Mouse (Mus musculus): Measurements from ENCODE around the gene Cct2. TPM values are rescaled to one million over a fixed set of nuclear protein-coding genes. Genes with fewer than 3 reads are reported as not detected.

Cct2 gene
- polyA plus RNA-seq (2015; fragmentation: Nextera tagmentation; extraction: Ambion mirVana), result 115 and 127 TPM in 2 replicates

GRCm38 (mm10) chr10:117063254-117064021, at the start of gene Cct2:
TSS of gene Cct2 (minus strand) at chr10:117063814.
- H3K4me3 ChIP-seq (ENCODE audit: low read depth, low read length), result peak within 1 kb of the TSS; percentile 86
- WGBS (ENCODE audit: insufficient replicate concordance), result under 1% methylated on average over 68 of the region's 68 CpGs
- H3K9ac ChIP-seq (ENCODE audit: low read depth, low read length), result peak within 1 kb of the TSS; percentile 79
- peaks cover 7% of the 10 kb centered on the region; the same call in 1 of the 2 replicates for H3K4me1 ChIP-seq (ENCODE audit: control insufficient read depth, low read depth, low read length)
- H3K9me3 ChIP-seq (replicated peaks; ENCODE audit: control insufficient read depth, low read length), result no peaks in the 10 kb centered on the region
- H3K27ac ChIP-seq (ENCODE audit: low read length), result peak within 1 kb of the TSS; percentile 81
- H3K27me3 ChIP-seq (ENCODE audit: control insufficient read depth, insufficient read depth, low read depth, low read length), result no peaks in the 10 kb centered on the region
- H3K4me2 ChIP-seq (ENCODE audit: low read depth, low read length), result peak within 1 kb of the TSS; percentile 93
- ATAC-seq (ENCODE audit: low read depth), result peak; percentile 93
- peaks cover 32% of the 10 kb centered on the region for H3K36me3 ChIP-seq (ENCODE audit: control insufficient read depth, insufficient read depth)

DNA sequence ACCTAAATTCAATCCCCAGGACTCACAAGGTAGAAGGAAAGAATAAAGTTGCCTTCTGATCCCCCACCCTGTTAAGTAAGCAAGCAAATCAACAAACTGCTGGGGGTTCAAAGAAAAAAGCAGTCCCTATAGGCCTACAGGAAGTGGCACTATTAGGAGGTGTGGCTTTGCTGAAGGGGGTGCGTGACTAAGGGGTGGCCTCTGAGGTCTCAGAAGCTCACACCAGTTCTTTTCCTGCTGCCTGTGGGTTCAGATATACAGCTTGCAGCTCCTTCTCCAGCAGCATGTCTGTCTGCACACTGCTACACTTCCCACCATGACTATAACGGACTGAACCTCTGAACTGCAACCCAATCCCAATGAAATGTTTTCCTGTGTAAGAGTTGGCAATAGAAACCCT, 48.9 kb upstream of the Cct2 start:
- H3K27ac ChIP-seq (ENCODE audit: low read length), result peak overlapping the region; percentile 78
- peaks cover 60% of the 10 kb centered on the region for H3K4me1 ChIP-seq (ENCODE audit: control insufficient read depth, low read depth, low read length)
- H3K36me3 ChIP-seq (ENCODE audit: control insufficient read depth, insufficient read depth), result peaks cover 4% of the 10 kb centered on the region; the same call in 1 of the 2 replicates
- no peaks in the 10 kb centered on the region for H3K27me3 ChIP-seq (ENCODE audit: control insufficient read depth, insufficient read depth, low read depth, low read length)
- H3K4me2 ChIP-seq (ENCODE audit: low read depth, low read length), result peak overlapping the region; percentile 43
- peak overlapping the region; percentile 36 for H3K9ac ChIP-seq (ENCODE audit: low read depth, low read length)
- 7% methylated on average over 2 of the region's 2 CpGs for WGBS (ENCODE audit: insufficient replicate concordance)
- no peak overlapping the region for H3K4me3 ChIP-seq (ENCODE audit: low read depth, low read length)
- peak; percentile 86 for ATAC-seq (ENCODE audit: low read depth)
- no peaks in the 10 kb centered on the region for H3K9me3 ChIP-seq (replicated peaks; ENCODE audit: control insufficient read depth, low read length)

GRCm38 (mm10) chr10:117111455-117111854, 47.8 kb upstream of the Cct2 start:
- H3K4me1 ChIP-seq (ENCODE audit: control insufficient read depth, low read depth, low read length), result peaks cover 65% of the 10 kb centered on the region
- H3K9ac ChIP-seq (ENCODE audit: low read depth, low read length), result no peak overlapping the region
- peak overlapping the region; percentile 2 for H3K27ac ChIP-seq (ENCODE audit: low read length)
- 53% methylated on average over 7 of the region's 7 CpGs for WGBS (ENCODE audit: insufficient replicate concordance)
- no peaks in the 10 kb centered on the region for H3K9me3 ChIP-seq (replicated peaks; ENCODE audit: control insufficient read depth, low read length)
- no peak overlapping the region for H3K4me2 ChIP-seq (ENCODE audit: low read depth, low read length)
- H3K27me3 ChIP-seq (ENCODE audit: control insufficient read depth, insufficient read depth, low read depth, low read length), result no peaks in the 10 kb centered on the region
- ATAC-seq (ENCODE audit: low read depth), result no peak
- H3K36me3 ChIP-seq (ENCODE audit: control insufficient read depth, insufficient read depth), result peaks cover 4% of the 10 kb centered on the region; the same call in 1 of the 2 replicates
- no peak overlapping the region for H3K4me3 ChIP-seq (ENCODE audit: low read depth, low read length)

DNA sequence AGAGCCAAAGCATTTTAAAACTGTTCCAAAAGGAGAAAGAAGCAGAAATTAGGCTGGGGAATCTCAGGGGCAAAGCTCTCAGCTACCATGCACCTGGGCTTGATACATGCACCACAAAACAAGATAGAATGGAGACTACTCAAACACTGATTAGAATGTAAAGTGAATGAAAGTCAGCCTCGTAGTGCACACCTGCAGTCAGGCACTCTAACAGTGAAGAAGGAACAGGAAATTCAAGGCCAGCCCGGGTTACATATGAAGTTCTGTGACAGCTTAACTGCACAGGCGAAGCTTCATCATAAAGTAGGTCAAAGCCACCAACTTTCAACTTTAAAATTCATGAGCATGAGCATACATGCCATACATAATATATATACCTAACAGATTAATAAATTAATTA, 46.7 kb upstream of the Cct2 start:
- H3K4me1 ChIP-seq (ENCODE audit: control insufficient read depth, low read depth, low read length), result peaks cover 74% of the 10 kb centered on the region
- H3K36me3 ChIP-seq (ENCODE audit: control insufficient read depth, insufficient read depth), result peaks cover 4% of the 10 kb centered on the region; the same call in 1 of the 2 replicates
- no peaks in the 10 kb centered on the region for H3K27me3 ChIP-seq (ENCODE audit: control insufficient read depth, insufficient read depth, low read depth, low read length)
- no peak overlapping the region for H3K4me3 ChIP-seq (ENCODE audit: low read depth, low read length)
- H3K27ac ChIP-seq (ENCODE audit: low read length), result peak overlapping the region; percentile 70
- H3K4me2 ChIP-seq (ENCODE audit: low read depth, low read length), result no peak overlapping the region
- H3K9ac ChIP-seq (ENCODE audit: low read depth, low read length), result no peak overlapping the region
- no peaks in the 10 kb centered on the region for H3K9me3 ChIP-seq (replicated peaks; ENCODE audit: control insufficient read depth, low read length)
- no peak for ATAC-seq (ENCODE audit: low read depth)
- 25% methylated on average over 3 of the region's 3 CpGs for WGBS (ENCODE audit: insufficient replicate concordance)

- Histone ChIP-seq H3K9me3 (replicated peaks; ENCODE audit: control insufficient read depth, low read length) (no peaks in the 10 kb centered on the region), H3K4me3 (ENCODE audit: low read depth, low read length) (peak overlapping the region; percentile 15; the same call in 1 of the 2 replicates), H3K4me2 (ENCODE audit: low read depth, low read length) (peak overlapping the region; percentile 53), H3K9ac (ENCODE audit: low read depth, low read length) (peak overlapping the region; percentile 52), H3K27ac (ENCODE audit: low read length) (peak overlapping the region; percentile 96), H3K4me1 (ENCODE audit: control insufficient read depth, low read depth, low read length) (peaks cover 74% of the 10 kb centered on the region), H3K27me3 (ENCODE audit: control insufficient read depth, insufficient read depth, low read depth, low read length) (no peaks in the 10 kb centered on the region), H3K36me3 (ENCODE audit: control insufficient read depth, insufficient read depth) (peaks cover 4% of the 10 kb centered on the region; the same call in 1 of the 2 replicates)
- 0 out of 2 replicates have a peak, but pooled peaks have one; percentile 28 for ATAC-seq (ENCODE audit: low read depth)
- 14% methylated on average over 3 of the region's 3 CpGs for WGBS (ENCODE audit: insufficient replicate concordance)
Observed at GRCm38 (mm10) chr10:117106686-117107085, 43.1 kb upstream of the Cct2 start.

DNA sequence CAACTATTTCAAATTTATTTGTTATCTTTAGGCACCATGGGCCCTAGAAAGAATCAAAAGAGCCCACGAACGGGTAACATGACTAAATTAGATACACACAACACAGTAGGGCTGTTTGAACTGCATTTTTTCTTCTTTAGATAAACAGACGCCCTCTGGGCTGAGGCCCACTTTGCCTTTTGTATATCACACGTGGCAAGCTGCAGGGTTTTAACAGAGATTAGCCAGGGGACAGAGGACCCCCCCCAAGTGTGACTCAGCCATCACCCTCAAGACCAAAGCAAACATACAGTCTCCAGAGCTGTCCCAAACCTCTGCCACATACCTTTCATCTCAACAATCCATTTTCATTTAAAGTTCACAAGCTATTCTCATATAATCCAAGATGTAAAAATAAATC, 42.6 kb upstream of the Cct2 start:
- peaks cover 4% of the 10 kb centered on the region; the same call in 1 of the 2 replicates for H3K36me3 ChIP-seq (ENCODE audit: control insufficient read depth, insufficient read depth)
- WGBS (ENCODE audit: insufficient replicate concordance), result 9% methylated on average over 4 of the region's 4 CpGs
- peak overlapping the region; percentile 53 for H3K4me2 ChIP-seq (ENCODE audit: low read depth, low read length)
- peaks cover 69% of the 10 kb centered on the region for H3K4me1 ChIP-seq (ENCODE audit: control insufficient read depth, low read depth, low read length)
- H3K4me3 ChIP-seq (ENCODE audit: low read depth, low read length), result peak overlapping the region; percentile 14; the same call in 1 of the 2 replicates
- no peaks in the 10 kb centered on the region for H3K27me3 ChIP-seq (ENCODE audit: control insufficient read depth, insufficient read depth, low read depth, low read length)
- no peaks in the 10 kb centered on the region for H3K9me3 ChIP-seq (replicated peaks; ENCODE audit: control insufficient read depth, low read length)
- peak overlapping the region; percentile 52 for H3K9ac ChIP-seq (ENCODE audit: low read depth, low read length)
- peak overlapping the region; percentile 96 for H3K27ac ChIP-seq (ENCODE audit: low read length)
- peak; percentile 90 for ATAC-seq (ENCODE audit: low read depth)

DNA sequence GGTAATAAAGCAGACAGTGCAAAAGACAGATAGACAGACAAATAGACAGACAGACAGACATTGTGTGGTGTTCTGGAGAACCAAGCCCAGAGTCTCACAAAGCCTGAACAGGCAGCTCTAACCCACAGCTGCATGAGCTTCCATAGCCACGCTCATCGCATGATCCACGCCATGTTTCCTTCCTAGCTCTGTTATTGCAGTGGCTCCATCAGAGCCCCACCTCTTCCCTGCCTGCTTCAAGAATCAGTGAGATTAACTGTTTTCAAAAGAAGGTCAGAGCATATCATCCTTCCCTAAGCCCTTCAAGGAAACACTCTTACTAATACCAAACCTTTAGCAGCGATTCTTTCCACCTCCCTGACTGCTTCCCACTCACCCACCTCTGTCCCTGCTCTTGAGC, 41.4 kb upstream of the Cct2 start:
- H3K27ac ChIP-seq (ENCODE audit: low read length), result peak overlapping the region; percentile 93
- H3K4me1 ChIP-seq (ENCODE audit: control insufficient read depth, low read depth, low read length), result peaks cover 58% of the 10 kb centered on the region
- peak overlapping the region; percentile 17 for H3K9ac ChIP-seq (ENCODE audit: low read depth, low read length)
- peak overlapping the region; percentile 51 for H3K4me2 ChIP-seq (ENCODE audit: low read depth, low read length)
- H3K9me3 ChIP-seq (replicated peaks; ENCODE audit: control insufficient read depth, low read length), result no peaks in the 10 kb centered on the region
- no peaks in the 10 kb centered on the region for H3K27me3 ChIP-seq (ENCODE audit: control insufficient read depth, insufficient read depth, low read depth, low read length)
- 23% methylated on average over 4 of the region's 4 CpGs for WGBS (ENCODE audit: insufficient replicate concordance)
- peak; percentile 35 for ATAC-seq (ENCODE audit: low read depth)
- no peak overlapping the region for H3K4me3 ChIP-seq (ENCODE audit: low read depth, low read length)
- peaks cover 4% of the 10 kb centered on the region; the same call in 1 of the 2 replicates for H3K36me3 ChIP-seq (ENCODE audit: control insufficient read depth, insufficient read depth)

DNA sequence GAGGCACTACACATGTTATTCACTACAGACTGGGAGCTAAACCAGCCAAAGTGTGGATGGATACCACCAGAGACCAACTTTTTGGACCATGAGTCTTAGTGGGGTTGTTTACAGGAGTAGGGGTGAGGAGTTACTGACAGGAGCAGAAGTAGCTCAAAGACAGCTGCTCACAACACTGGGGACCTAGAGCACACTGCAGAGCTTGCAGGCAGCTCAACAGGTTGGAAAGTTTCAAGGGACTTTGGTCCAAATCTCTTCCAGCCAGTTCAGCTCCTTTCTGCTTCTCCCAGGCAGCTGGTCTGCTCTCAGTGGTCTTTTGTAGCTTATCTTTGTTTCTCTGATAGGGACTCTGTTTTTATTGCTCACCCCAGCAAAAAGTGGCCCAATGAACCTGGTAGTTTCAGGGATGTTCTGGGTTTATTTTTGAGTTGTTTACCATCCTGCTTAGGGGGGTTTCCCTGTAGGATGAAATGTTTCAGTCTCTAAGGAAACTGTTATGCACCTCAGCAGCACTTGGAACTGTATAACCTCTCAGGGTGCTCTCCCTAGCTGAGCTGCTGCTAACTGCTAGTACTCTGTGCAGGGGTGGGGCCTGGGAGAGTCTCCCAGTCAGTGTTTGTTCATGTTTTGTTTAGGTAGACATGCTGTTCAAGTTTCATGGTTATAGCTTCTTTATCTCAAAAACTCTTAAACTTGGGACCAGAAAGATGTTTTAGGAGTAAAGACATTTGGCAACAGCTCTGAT, 40.4 kb upstream of the Cct2 start:
- H3K9ac ChIP-seq (ENCODE audit: low read depth, low read length), result peak overlapping the region; percentile 52
- H3K9me3 ChIP-seq (replicated peaks; ENCODE audit: control insufficient read depth, low read length), result no peaks in the 10 kb centered on the region
- H3K36me3 ChIP-seq (ENCODE audit: control insufficient read depth, insufficient read depth), result no peaks in the 10 kb centered on the region
- peak overlapping the region; percentile 31 for H3K4me2 ChIP-seq (ENCODE audit: low read depth, low read length)
- no peaks in the 10 kb centered on the region for H3K27me3 ChIP-seq (ENCODE audit: control insufficient read depth, insufficient read depth, low read depth, low read length)
- H3K4me1 ChIP-seq (ENCODE audit: control insufficient read depth, low read depth, low read length), result peaks cover 53% of the 10 kb centered on the region
- H3K27ac ChIP-seq (ENCODE audit: low read length), result peak overlapping the region; percentile 73
- ATAC-seq (ENCODE audit: low read depth), result peak; percentile 50
- H3K4me3 ChIP-seq (ENCODE audit: low read depth, low read length), result no peak overlapping the region

Data from liver, embryonic 16.5 days (tissue).